Mouse (Mus musculus) lung, adult 2 months (tissue): ENCODE results near the gene Anapc5.

Experiments used
- CTCF ChIP-seq: fragments of 200-500 bp; IDR thresholded peaks from 2 replicates; pipeline ENCODE4 v1.5.1; 2011; ENCODE audit warnings: mild to moderate bottlenecking, low read length, control low read depth; ENCODE audit not compliant: insufficient read depth
- POLR2A ChIP-seq: fragments of 200-500 bp; IDR thresholded peaks from 2 replicates; pipeline ENCODE4 v1.6.1; 2011; ENCODE audit warnings: low read depth, mild to moderate bottlenecking, control low read depth, low read length, borderline replicate concordance; ENCODE audit errors: extremely low read depth

GRCm38 (mm10) chr5:122770304-122770703 lies 50.8 kb downstream of the Anapc5 start:
- TF ChIP-seq CTCF (no peak), POLR2A (no peak)
